Mouse (Mus musculus) 3134 (cell line): Measurements from ENCODE around the gene Plk5.
"Not testable (repeated sequence)": the region's sequence is repeated elsewhere in the genome, so short reads cannot be mapped to it uniquely, and the experiment has no call there.

ENCODE experiments used
- DNase-seq: peaks from one replicate; pipeline ENCODE4 v3.0.0-alpha.2; 2011; ENCODE audit warnings: low spot score; ENCODE audit not compliant: insufficient read length; ENCODE audit errors: extremely low read depth

Gene Plk5

GRCm38 (mm10) chr10:80330888-80331287 lies 25.4 kb upstream of the Plk5 start:
- DNase-seq, result no peak

GRCm38 (mm10) chr10:80331636-80332524 lies 24.4 kb upstream of the Plk5 start:
- no peak for DNase-seq

- no peak for DNase-seq
These were observed 23.7 kb upstream of the Plk5 start for GRCm38 (mm10) chr10:80332525-80332989.

GRCm38 (mm10) chr10:80336263-80336662 lies 20.0 kb upstream of the Plk5 start:
- DNase-seq, result no peak

- DNase-seq, result peak; percentile 64
These were observed 16.1 kb upstream of the Plk5 start for GRCm38 (mm10) chr10:80339941-80340750.

- no peak for DNase-seq
These were observed 15.2 kb upstream of the Plk5 start for GRCm38 (mm10) chr10:80341026-80341425.

- DNase-seq, result no peak
These were observed 14.6 kb upstream of the Plk5 start for GRCm38 (mm10) chr10:80341491-80342304.

- DNase-seq, result no peak
These were observed 13.9 kb upstream of the Plk5 start for GRCm38 (mm10) chr10:80342305-80342748.

- no peak for DNase-seq
These were observed 13.4 kb upstream of the Plk5 start for GRCm38 (mm10) chr10:80342749-80343424.

- DNase-seq, result no peak
These were observed 12.8 kb upstream of the Plk5 start for GRCm38 (mm10) chr10:80343425-80343895.

GRCm38 (mm10) chr10:80344131-80344661 lies 12.1 kb upstream of the Plk5 start:
- DNase-seq, result no peak

GRCm38 (mm10) chr10:80345122-80345521 lies 11.1 kb upstream of the Plk5 start:
- no peak for DNase-seq

- DNase-seq, result not testable (repeated sequence)
These were observed 10.3 kb upstream of the Plk5 start for GRCm38 (mm10) chr10:80345929-80346328.

GRCm38 (mm10) chr10:80347514-80347967 lies 8.7 kb upstream of the Plk5 start:
- peak; percentile 56 for DNase-seq

GRCm38 (mm10) chr10:80348244-80348781 lies 7.9 kb upstream of the Plk5 start, which contains the start of gene Adamtsl5:
Gene Adamtsl5, minus strand, starts transcription at chr10:80348412.
- peak; percentile 83 for DNase-seq

- DNase-seq, result no peak
These were observed 7.3 kb upstream of the Plk5 start for GRCm38 (mm10) chr10:80348981-80349380.

GRCm38 (mm10) chr10:80350292-80350691 lies 6.0 kb upstream of the Plk5 start:
- peak; percentile 77 for DNase-seq

GRCm38 (mm10) chr10:80351896-80352295 lies 4.4 kb upstream of the Plk5 start:
- no peak for DNase-seq

GRCm38 (mm10) chr10:80352727-80353126 lies 3.5 kb upstream of the Plk5 start:
- DNase-seq, result no peak
